Mouse (Mus musculus) thymus, adult 2 months (tissue): Measurements from ENCODE around the gene H1f0.

ENCODE experiments used
- CTCF ChIP-seq: fragments of 200-500 bp; IDR thresholded peaks from 2 replicates; pipeline ENCODE4 v1.5.1; 2012; ENCODE audit warnings: mild to moderate bottlenecking, control low read depth, low read length, moderate library complexity, borderline replicate concordance; ENCODE audit not compliant: control insufficient read depth, poor library complexity, insufficient read depth; ENCODE audit errors: extremely low read depth
- POLR2A ChIP-seq: fragments of 200-500 bp; IDR thresholded peaks from 2 replicates; pipeline ENCODE4 v1.6.1; 2012; ENCODE audit warnings: mild to moderate bottlenecking, low read length, control low read depth, moderate library complexity; ENCODE audit not compliant: control insufficient read depth, poor library complexity, insufficient read depth; ENCODE audit errors: extremely low read depth

- TF ChIP-seq POLR2A: no peak
- TF ChIP-seq CTCF: no peak
These were observed 37.2 kb upstream of the H1f0 start for GRCm38 (mm10) chr15:78990970-78991525.
